Mouse (Mus musculus) limb, embryonic 14.5 days (tissue): ENCODE measurements around the gene Klhl18. TPM values are rescaled to one million over a fixed set of nuclear protein-coding genes. Genes with fewer than 3 reads are reported as not detected.

Experiments
- ATAC-seq: fragments of 200-750 bp; cut with Nextera tagmentation; 2 replicates; pipeline ENCODE4 v1.8.0; 2017; ENCODE audit warnings: low read depth, moderate number of reproducible peaks, moderate TSS enrichment; ENCODE audit not compliant: low FRiP score
- DNase-seq: peaks from one replicate; pipeline ENCODE4 v3.0.0-alpha.2; 2015; ENCODE audit warnings: low spot score
- H3K27ac ChIP-seq: fragments of 300-500 bp; sonication (generic); replicated peaks from 2 replicates; pipeline ENCODE4 v1.5.1; 2014; ENCODE audit warnings: low read depth, mild to moderate bottlenecking, low read length, moderate library complexity, mixed read lengths
- H3K27me3 ChIP-seq: fragments of 300-500 bp; sonication (generic); 2 replicates; pipeline ENCODE4 v1.6.1; 2014; ENCODE audit warnings: low read length, mixed read lengths; ENCODE audit not compliant: control insufficient read depth, insufficient read depth
- H3K36me3 ChIP-seq: fragments of 300-500 bp; sonication (generic); 2 replicates; pipeline ENCODE4 v1.6.1; 2014; ENCODE audit warnings: mild to moderate bottlenecking, low read length, moderate library complexity, mixed read lengths; ENCODE audit not compliant: control insufficient read depth, insufficient read depth
- H3K4me1 ChIP-seq: fragments of 300-500 bp; sonication (generic); 2 replicates; pipeline ENCODE4 v1.6.1; 2014; ENCODE audit warnings: antibody characterized with exemption, low read length, mixed read lengths; ENCODE audit not compliant: control insufficient read depth, insufficient read depth
- H3K4me2 ChIP-seq: fragments of 300-500 bp; sonication (generic); replicated peaks from 2 replicates; pipeline ENCODE4 v1.6.1; 2014; ENCODE audit warnings: low read depth, mild to moderate bottlenecking, low read length, moderate library complexity; ENCODE audit not compliant: severe bottlenecking
- H3K4me3 ChIP-seq: fragments of 300-500 bp; sonication (generic); replicated peaks from 2 replicates; pipeline ENCODE4 v1.5.1; 2014; ENCODE audit warnings: low read length
- H3K9ac ChIP-seq: fragments of 300-500 bp; sonication (generic); 2 replicates; pipeline ENCODE4 v1.6.1; 2014; ENCODE audit warnings: mild to moderate bottlenecking, low read depth, low read length, moderate library complexity; ENCODE audit not compliant: severe bottlenecking
- H3K9me3 ChIP-seq: fragments of 300-500 bp; sonication (generic); 2 replicates; pipeline ENCODE4 v1.6.1; 2016; ENCODE audit warnings: low read length; ENCODE audit not compliant: control insufficient read depth
- POLR2A ChIP-seq: fragments of 200-500 bp; IDR thresholded peaks from 2 replicates; pipeline ENCODE4 v1.8.0; 2012; ENCODE audit warnings: inconsistent platforms, mild to moderate bottlenecking, moderate library complexity, borderline replicate concordance; ENCODE audit not compliant: insufficient read depth, insufficient read length; ENCODE audit errors: extremely low read depth
- WGBS: fragments of 180-500 bp; shearing (Covaris S2); extraction: QIAGEN DNeasy Blood & Tissue Kit; methylation state at CpG from one replicate; pipeline ENCODE4 v1.1.7; 2014; 5-methylcytosine and 5-hydroxymethylcytosine counted together
- polyA plus RNA-seq, 2 experiments: library from polyadenylated mRNA; depleted of rRNA in 1 of 2; stranded (reverse) in 1 of 2; unstranded in 1 of 2; fragments of >200 nt; fragmentation: Nextera tagmentation in 1 of 2; extraction: Ambion mirVana in 1 of 2; gene quantifications; 2 replicates each; pipeline versions ENCODE4 v1.2.1 to v1.2.3; 2012 to 2014

Gene Klhl18
- polyA plus RNA-seq, 2 experiments, result 11.0 to 21.0 TPM

DNA sequence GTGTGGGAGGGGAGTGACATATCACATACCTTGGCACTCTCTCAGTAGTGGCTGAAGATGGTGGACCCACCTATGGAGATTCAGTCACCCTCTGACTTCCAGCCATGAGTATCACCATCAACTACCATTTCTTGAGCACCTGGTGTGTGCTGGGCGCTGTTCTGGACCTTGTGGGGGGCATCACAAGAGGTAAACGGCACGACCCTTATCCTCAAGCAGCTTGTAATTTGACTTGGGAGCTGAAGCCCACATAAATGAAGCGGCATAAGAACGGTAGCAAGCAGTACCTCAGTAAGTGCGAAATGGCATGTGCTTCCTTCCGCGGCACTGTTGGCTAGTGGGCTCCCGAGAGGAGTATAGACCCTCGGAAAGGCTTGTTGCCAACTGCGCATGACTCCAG lies 1.5 kb upstream of the Klhl18 start:
- no peak for ATAC-seq
- H3K4me3 ChIP-seq, result no peak overlapping the region
- no peak for TF ChIP-seq POLR2A

GRCm38 (mm10) chr9:110466179-110466578 lies 10.3 kb downstream of the Klhl18 start:
- DNase-seq, result no peak
- no peak for ATAC-seq
- Histone ChIP-seq H3K27ac (no peak overlapping the region), H3K27me3 (no peaks in the 10 kb centered on the region), H3K9ac (no peak overlapping the region), H3K4me1 (no peaks in the 10 kb centered on the region), H3K36me3 (peaks cover 7% of the 10 kb centered on the region), H3K4me3 (no peak overlapping the region), H3K9me3 (no peaks in the 10 kb centered on the region), H3K4me2 (no peak overlapping the region)
- WGBS, result 85% methylated on average over 3 of the region's 3 CpGs
- TF ChIP-seq POLR2A, result no peak

More for the DNA sequence above, 1.5 kb upstream of the Klhl18 start:
- no peaks in the 10 kb centered on the region for H3K27me3 ChIP-seq
- H3K4me2 ChIP-seq, result no peak overlapping the region
- H3K9me3 ChIP-seq, result no peaks in the 10 kb centered on the region
- peaks cover 4% of the 10 kb centered on the region for H3K4me1 ChIP-seq
- H3K36me3 ChIP-seq, result 0 out of 2 replicates have a peak, but pooled peaks cover 3% of the 10 kb centered on the region
- H3K9ac ChIP-seq, result no peak overlapping the region
- whole genome bisulfite sequencing, result 44% methylated on average over 11 of the region's 11 CpGs
- DNase-seq, result no peak
- no peak overlapping the region for H3K27ac ChIP-seq

- Histone ChIP-seq H3K9ac (no peak overlapping the region), H3K27me3 (no peaks in the 10 kb centered on the region), H3K4me1 (no peaks in the 10 kb centered on the region), H3K27ac (no peak overlapping the region), H3K9me3 (no peaks in the 10 kb centered on the region), H3K4me2 (no peak overlapping the region), H3K36me3 (peaks cover 7% of the 10 kb centered on the region), H3K4me3 (no peak overlapping the region)
- ATAC-seq, result no peak
- TF ChIP-seq POLR2A, result no peak
- no peak for DNase-seq
- 91% methylated on average over 6 of the region's 6 CpGs for WGBS
Observed at GRCm38 (mm10) chr9:110465336-110465735, 11.2 kb downstream of the Klhl18 start.

- no peak for ATAC-seq
- no peak for TF ChIP-seq POLR2A
Observed at GRCm38 (mm10) chr9:110463983-110464591, 12.4 kb downstream of the Klhl18 start.

GRCm38 (mm10) chr9:110462321-110462720 lies 14.2 kb downstream of the Klhl18 start:
- Histone ChIP-seq H3K36me3 (peaks cover 3% of the 10 kb centered on the region; the same call in 1 of the 2 replicates), H3K27ac (no peak overlapping the region), H3K27me3 (no peaks in the 10 kb centered on the region), H3K4me3 (no peak overlapping the region), H3K9ac (no peak overlapping the region), H3K9me3 (no peaks in the 10 kb centered on the region), H3K4me1 (no peaks in the 10 kb centered on the region), H3K4me2 (no peak overlapping the region)
- ATAC-seq (no peak), DNase-seq (no peak)
- WGBS, result 82% methylated on average over 7 of the region's 7 CpGs
- no peak for TF ChIP-seq POLR2A

More at GRCm38 (mm10) chr9:110463983-110464591, 12.4 kb downstream of the Klhl18 start:
- Histone ChIP-seq H3K9me3 (no peaks in the 10 kb centered on the region), H3K36me3 (peaks cover 7% of the 10 kb centered on the region), H3K4me2 (no peak overlapping the region), H3K4me1 (no peaks in the 10 kb centered on the region), H3K27ac (no peak overlapping the region), H3K27me3 (no peaks in the 10 kb centered on the region), H3K9ac (no peak overlapping the region), H3K4me3 (no peak overlapping the region)
- 92% methylated on average over 6 of the region's 6 CpGs for WGBS
- no peak for DNase-seq
